Mouse (Mus musculus) testis, adult 2 months (tissue): ENCODE data around the gene Zfyve19.

Experiments used
- CTCF ChIP-seq: fragments of 200-500 bp; IDR thresholded peaks from 2 replicates; pipeline ENCODE4 v1.5.1; 2012; ENCODE audit warnings: low read depth, mild to moderate bottlenecking, inconsistent platforms, low read length, moderate library complexity; ENCODE audit not compliant: control insufficient read depth, insufficient read depth, insufficient replicate concordance
- POLR2A ChIP-seq: fragments of 200-500 bp; IDR thresholded peaks from 2 replicates; pipeline ENCODE4 v1.6.1; 2012; ENCODE audit warnings: low read depth, mild to moderate bottlenecking, inconsistent platforms, low read length, moderate library complexity; ENCODE audit not compliant: control insufficient read depth

GRCm38 (mm10) chr2:119208344-119209175, at the start of gene Zfyve19, which contains the start of gene Dnajc17:
- TF ChIP-seq POLR2A (peak; percentile 74), CTCF (no peak)
